Mouse (Mus musculus) embryonic facial prominence, embryonic 12.5 days (tissue): ENCODE data around the gene Haus5. TPM values are rescaled to one million over a fixed set of nuclear protein-coding genes. Genes with fewer than 3 reads are reported as not detected.

Source experiments
- ATAC-seq: fragments of 200-750 bp; cut with Nextera tagmentation; 2 replicates; pipeline ENCODE4 v1.8.0; 2017; ENCODE audit not compliant: insufficient number of reproducible peaks, insufficient read depth, low FRiP score, low TSS enrichment
- H3K27ac ChIP-seq: fragments of 300-500 bp; sonication (generic); 2 replicates; pipeline ENCODE4 v1.5.1; 2016; ENCODE audit warnings: mild to moderate bottlenecking
- H3K27me3 ChIP-seq: fragments of 300-500 bp; sonication (generic); 2 replicates; pipeline ENCODE4 v1.6.1; 2016; ENCODE audit warnings: mild to moderate bottlenecking, moderate library complexity
- H3K36me3 ChIP-seq: fragments of 300-500 bp; sonication (generic); 2 replicates; pipeline ENCODE4 v1.6.1; 2016; ENCODE audit warnings: mild to moderate bottlenecking
- H3K4me1 ChIP-seq: fragments of 300-500 bp; sonication (generic); 2 replicates; pipeline ENCODE4 v1.6.1; 2016
- H3K4me2 ChIP-seq: fragments of 300-500 bp; sonication (generic); replicated peaks from 2 replicates; pipeline ENCODE4 v1.6.1; 2016; ENCODE audit warnings: mild to moderate bottlenecking, moderate library complexity
- H3K4me3 ChIP-seq: fragments of 300-500 bp; sonication (generic); 2 replicates; pipeline ENCODE4 v1.5.1; 2016; ENCODE audit warnings: mild to moderate bottlenecking
- H3K9ac ChIP-seq: fragments of 300-500 bp; sonication (generic); 2 replicates; pipeline ENCODE4 v1.6.1; 2016; ENCODE audit warnings: mild to moderate bottlenecking, moderate library complexity
- H3K9me3 ChIP-seq: fragments of 300-500 bp; sonication (generic); 2 replicates; pipeline ENCODE4 v1.6.1; 2016; ENCODE audit warnings: mild to moderate bottlenecking, moderate library complexity
- whole genome bisulfite sequencing: fragments of 180-500 bp; shearing (Covaris S2); methylation state at CpG from one replicate; pipeline ENCODE4 v1.1.7; 2016; 5-methylcytosine and 5-hydroxymethylcytosine counted together
- polyA plus RNA-seq: library from polyadenylated mRNA; unstranded; fragments of >200 nt; fragmentation: Nextera tagmentation; extraction: Ambion mirVana; gene quantifications from 2 replicates; pipeline ENCODE4 v1.2.1, GENCODE M21; 2016

Haus5 gene
- polyA plus RNA-seq, 1 experiment from 2014 or later = 59.3 TPM

DNA sequence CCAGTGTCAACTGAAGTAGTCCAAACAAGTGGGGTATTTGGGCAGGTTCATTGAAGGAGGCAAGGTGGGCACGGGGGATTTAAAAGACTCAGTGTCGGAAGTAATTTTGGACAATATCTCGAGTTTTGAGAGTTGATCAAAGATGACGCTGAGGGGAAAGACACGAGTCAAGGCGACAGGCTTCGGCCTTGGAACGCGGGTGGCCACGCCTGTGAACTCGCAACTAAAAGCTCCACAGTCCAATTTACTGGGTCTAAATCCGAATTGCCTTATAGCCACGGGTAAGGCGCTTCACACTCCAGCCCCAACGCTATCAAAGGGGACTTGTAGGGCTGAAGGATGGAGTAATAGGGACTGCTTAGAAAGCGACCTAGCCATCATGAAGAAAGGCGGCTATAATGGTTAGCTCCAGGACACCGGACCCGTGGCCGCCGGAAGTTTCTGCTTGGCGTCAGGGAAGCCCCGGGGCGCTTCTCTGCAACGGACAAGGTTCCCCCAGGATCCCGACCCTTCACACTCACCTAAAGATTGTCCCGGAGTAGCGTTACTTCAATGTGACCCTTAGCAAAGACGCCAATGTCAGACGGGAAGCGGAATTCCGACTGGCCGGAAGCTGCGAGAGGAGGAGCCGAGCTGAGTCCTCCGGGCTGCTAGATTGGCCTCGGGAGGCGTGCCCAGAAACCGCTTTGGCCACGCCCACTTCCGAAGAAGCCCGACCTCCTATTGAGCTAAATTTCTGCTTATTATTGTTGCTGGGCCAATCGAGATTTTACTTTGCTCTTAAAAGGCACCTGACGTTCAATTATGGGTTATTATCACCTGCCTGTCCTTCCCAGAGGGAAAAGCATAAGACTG, 39.0 kb downstream of the Haus5 start, which contains the start of gene Cox6b1:
Gene Cox6b1, minus strand, starts transcription at position 622 of the 855 bp plus-strand sequence.
- peaks cover 7% of the 10 kb centered on the region; the same call in 1 of the 2 replicates for H3K4me1 ChIP-seq
- H3K4me3 ChIP-seq = peak within 1 kb of the TSS; percentile 84
- H3K9me3 ChIP-seq = no peaks in the 10 kb centered on the region
- H3K27ac ChIP-seq = peak within 1 kb of the TSS; percentile 46; the same call in 1 of the 2 replicates
- peak within 1 kb of the TSS; percentile 86 for H3K4me2 ChIP-seq
- WGBS = 2% methylated on average over 44 of the region's 44 CpGs
- peaks cover 34% of the 10 kb centered on the region for H3K36me3 ChIP-seq
- peak; percentile 88 for ATAC-seq
- peak within 1 kb of the TSS; percentile 79 for H3K9ac ChIP-seq
- H3K27me3 ChIP-seq = 0 out of 2 replicates have a peak, but pooled peaks cover 4% of the 10 kb centered on the region

DNA sequence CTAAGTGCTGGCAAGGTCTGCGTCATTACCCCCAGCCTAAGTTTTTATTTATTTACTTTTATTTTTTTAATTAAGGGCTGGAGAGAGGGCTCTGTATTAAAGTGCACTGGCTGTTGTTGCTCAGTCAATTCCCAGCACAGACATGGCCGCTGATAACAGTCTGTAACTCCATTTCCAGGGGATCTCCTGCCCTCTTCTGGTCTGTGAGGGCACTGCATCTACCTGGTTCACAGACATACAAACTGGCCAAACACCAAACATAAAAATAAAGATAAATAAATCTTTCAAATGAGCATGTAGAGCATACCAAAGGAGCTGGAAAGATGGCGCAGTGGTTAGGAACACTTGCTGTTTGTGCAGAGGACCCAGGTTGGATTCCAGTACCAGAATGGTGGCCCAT, 45.6 kb downstream of the Haus5 start:
- Histone ChIP-seq H3K36me3 (peaks cover 79% of the 10 kb centered on the region), H3K27ac (no peak overlapping the region), H3K4me2 (no peak overlapping the region), H3K4me3 (no peak overlapping the region), H3K9me3 (0 out of 2 replicates have a peak, but pooled peaks cover 2% of the 10 kb centered on the region), H3K4me1 (no peaks in the 10 kb centered on the region), H3K9ac (no peak overlapping the region), H3K27me3 (no peaks in the 10 kb centered on the region)
- ATAC-seq = no peak
- WGBS = 89% methylated on average over 3 of the region's 3 CpGs

DNA sequence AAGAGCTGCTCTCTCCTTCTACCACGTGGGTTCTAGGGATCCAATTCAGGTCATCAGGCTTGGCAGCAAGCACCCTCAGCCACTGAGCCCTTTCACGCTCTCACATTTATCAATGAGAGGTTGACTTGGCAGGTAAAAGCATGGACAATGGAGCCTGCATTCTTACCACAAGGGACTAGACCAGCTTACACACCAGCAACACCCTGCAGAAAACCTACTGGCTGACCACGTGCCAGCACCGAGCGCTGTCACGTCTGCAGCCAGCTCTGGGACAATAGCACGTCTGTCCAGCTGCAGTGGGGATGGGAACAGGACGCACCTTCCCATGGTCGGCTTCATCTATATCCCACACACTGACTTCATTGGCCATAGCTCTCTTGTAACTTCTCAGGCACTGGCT, 46.1 kb downstream of the Haus5 start:
- Histone ChIP-seq H3K9ac (no peak overlapping the region), H3K4me1 (no peaks in the 10 kb centered on the region), H3K4me3 (no peak overlapping the region), H3K27ac (no peak overlapping the region), H3K4me2 (no peak overlapping the region), H3K9me3 (0 out of 2 replicates have a peak, but pooled peaks cover 2% of the 10 kb centered on the region), H3K36me3 (peaks cover 73% of the 10 kb centered on the region), H3K27me3 (no peaks in the 10 kb centered on the region)
- ATAC-seq = no peak
- 95% methylated on average over 9 of the region's 9 CpGs for WGBS

DNA sequence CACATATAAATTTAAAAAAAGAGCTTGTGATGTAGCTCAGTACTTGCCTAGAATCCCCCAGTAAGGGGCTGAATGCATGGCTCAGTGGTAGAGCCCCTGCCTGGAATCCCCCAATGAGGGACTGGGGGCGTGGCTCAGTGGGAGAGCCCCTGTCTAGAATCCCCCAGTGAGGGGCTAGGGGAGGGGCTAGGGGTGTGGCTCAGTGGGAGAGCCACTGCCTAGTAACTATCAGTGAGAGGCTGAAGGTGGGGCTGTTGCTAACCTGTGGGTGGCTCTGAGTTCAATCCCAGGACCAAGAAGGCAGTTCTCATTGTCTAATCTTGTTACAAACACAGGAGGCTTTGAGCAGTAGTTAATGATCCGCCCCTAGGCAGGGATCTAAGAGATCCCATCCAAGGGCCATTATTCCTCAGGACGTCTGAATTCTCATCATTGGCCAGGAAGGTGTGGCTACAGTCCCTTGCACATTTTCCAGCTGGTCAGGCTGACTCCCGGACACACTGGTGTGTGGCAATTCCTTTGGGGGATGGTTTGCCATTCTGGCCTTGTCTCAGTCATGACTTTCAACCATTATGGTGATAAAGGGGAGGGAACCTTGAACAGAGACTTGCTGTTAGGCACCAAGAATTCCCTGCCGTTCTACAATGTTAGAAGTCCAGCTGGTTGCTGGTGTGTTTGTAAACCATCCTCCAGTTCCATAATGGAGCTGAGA, 49.6 kb downstream of the Haus5 start:
- Histone ChIP-seq H3K9ac (no peak overlapping the region), H3K4me1 (no peaks in the 10 kb centered on the region), H3K4me3 (no peak overlapping the region), H3K9me3 (0 out of 2 replicates have a peak, but pooled peaks cover 2% of the 10 kb centered on the region), H3K27ac (no peak overlapping the region), H3K4me2 (no peak overlapping the region), H3K27me3 (no peaks in the 10 kb centered on the region), H3K36me3 (peaks cover 46% of the 10 kb centered on the region)
- no peak for ATAC-seq
- 56% methylated on average over 5 of the region's 5 CpGs for WGBS

DNA sequence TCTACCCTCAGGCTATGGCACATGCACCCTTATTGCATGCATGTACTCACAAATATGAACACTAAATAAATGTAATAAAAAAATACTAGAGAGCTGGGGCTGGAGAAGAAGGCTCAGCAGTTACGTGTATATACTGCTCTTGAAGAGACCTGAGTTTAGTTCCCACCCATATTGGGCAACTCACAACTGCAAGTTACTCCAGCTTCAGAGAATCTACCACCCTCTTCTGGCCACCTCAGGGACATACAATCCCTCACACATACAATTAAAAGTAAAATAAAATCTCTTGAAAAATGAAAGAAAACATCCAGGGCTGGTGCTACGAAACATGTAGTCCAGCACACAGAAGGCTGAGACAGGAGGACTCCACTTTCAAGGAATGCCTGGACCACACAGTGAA, 50.3 kb downstream of the Haus5 start:
- ATAC-seq = no peak

DNA sequence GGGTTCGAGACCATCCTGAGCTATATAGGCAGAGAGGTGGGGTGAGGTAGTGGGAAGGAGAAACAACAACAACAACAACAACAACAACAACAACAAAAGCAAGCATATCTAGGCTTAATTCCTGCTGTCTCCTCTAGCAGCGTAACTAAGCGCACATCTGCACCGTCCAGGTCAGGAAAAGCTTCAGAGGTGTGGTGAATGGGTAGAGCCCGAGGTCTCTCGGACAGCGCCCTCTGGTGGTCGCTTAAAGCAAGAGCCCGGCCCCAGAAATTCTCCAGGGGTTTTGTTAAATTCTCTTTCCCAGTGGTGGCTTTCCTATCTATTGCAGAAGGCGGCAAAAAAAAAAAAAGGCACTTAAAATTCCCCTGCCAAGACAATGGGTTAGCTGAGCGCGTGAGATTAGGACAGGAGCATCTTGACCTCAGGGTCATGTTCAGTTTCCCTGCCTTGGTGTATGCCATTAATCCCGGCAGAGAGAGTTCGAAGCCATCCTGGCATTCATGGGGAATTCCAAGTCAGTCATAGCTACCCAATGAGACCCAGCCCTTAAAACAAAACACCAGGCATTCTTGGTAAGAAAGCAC, 51.2 kb downstream of the Haus5 start:
- H3K9ac ChIP-seq = no peak overlapping the region
- peaks cover 33% of the 10 kb centered on the region for H3K36me3 ChIP-seq
- ATAC-seq = 0 out of 2 replicates have a peak, but pooled peaks have one; percentile 17
- H3K4me3 ChIP-seq = no peak overlapping the region
- H3K27me3 ChIP-seq = no peaks in the 10 kb centered on the region
- WGBS = 24% methylated on average over 14 of the region's 14 CpGs
- no peaks in the 10 kb centered on the region for H3K4me1 ChIP-seq
- no peaks in the 10 kb centered on the region for H3K9me3 ChIP-seq
- H3K27ac ChIP-seq = no peak overlapping the region
- H3K4me2 ChIP-seq = no peak overlapping the region

More for the DNA sequence above, 50.3 kb downstream of the Haus5 start:
- Histone ChIP-seq H3K9ac (no peak overlapping the region), H3K27me3 (no peaks in the 10 kb centered on the region), H3K36me3 (peaks cover 41% of the 10 kb centered on the region), H3K4me3 (no peak overlapping the region), H3K27ac (no peak overlapping the region), H3K4me2 (no peak overlapping the region), H3K9me3 (0 out of 2 replicates have a peak, but pooled peaks cover 2% of the 10 kb centered on the region), H3K4me1 (no peaks in the 10 kb centered on the region)
- 76% methylated on average over 2 of the region's 2 CpGs for WGBS

DNA sequence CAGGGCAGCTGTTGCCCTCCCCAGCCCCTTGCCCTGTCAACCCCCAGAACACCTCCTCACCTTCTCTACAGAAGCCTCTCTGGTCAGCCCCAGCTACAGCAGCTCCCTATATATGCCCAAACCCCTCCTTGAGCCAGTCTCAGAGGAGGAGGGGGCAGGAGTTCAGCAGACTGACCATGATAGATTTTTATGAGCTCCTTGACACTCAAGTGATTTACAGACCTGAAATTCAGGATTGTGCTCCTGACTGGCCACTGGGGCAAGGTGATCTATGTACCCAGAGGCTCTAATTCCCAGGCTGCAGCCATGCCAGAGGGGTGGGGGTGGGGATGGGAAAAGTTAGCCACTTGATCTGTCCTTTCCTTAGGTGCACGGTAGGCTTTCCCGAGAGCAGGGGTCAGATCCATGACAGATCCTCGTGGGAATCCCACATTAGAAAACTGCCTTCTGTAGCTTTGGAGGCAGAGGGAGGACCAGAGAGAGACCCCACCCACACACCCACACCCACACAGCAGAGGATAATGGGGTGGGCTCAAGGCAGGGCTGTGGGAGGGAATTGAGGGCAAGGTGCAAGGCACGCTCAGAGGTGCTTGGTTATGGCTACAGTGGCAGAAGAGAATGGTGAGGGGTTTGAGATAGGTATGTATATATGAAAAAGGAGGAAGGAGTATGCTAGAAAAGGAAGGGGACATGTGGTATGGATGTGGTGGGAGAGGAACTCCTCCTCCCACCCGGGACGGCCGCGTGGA, 52.0 kb downstream of the Haus5 start, which contains the start of gene Upk1a:
Gene Upk1a, minus strand, starts transcription at position 194 of the 749 bp plus-strand sequence.
- Histone ChIP-seq H3K4me2 (no peak within 1 kb of the TSS), H3K36me3 (peaks cover 25% of the 10 kb centered on the region), H3K4me3 (no peak within 1 kb of the TSS), H3K9me3 (no peaks in the 10 kb centered on the region), H3K4me1 (no peaks in the 10 kb centered on the region), H3K9ac (no peak within 1 kb of the TSS), H3K27ac (no peak within 1 kb of the TSS), H3K27me3 (no peaks in the 10 kb centered on the region)
- WGBS = 70% methylated on average over 8 of the region's 8 CpGs
- 0 out of 2 replicates have a peak, but pooled peaks have one; percentile 17 for ATAC-seq

DNA sequence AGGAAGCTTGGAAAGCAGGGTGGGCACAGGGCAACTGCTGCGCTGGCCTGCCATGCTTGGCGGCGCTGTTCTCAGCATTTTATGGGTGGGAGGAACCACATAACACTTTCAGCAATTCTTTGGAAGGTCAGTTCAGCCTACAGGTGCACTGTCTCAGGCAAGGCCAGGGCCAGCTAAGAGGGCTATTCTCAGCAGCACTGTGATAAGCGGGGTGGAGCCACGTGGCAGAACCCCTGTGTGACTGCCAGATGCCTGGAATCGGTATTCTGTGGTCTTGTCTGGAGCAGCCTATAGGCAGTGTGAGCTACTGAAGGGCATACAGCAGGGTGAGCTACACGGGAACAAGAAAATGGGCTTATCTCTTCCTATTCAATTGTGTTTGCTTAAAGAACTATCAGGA, 54.8 kb downstream of the Haus5 start:
- no peak overlapping the region for H3K4me2 ChIP-seq
- H3K36me3 ChIP-seq = no peaks in the 10 kb centered on the region
- no peaks in the 10 kb centered on the region for H3K27me3 ChIP-seq
- no peak overlapping the region for H3K27ac ChIP-seq
- H3K4me1 ChIP-seq = no peaks in the 10 kb centered on the region
- no peak for ATAC-seq
- no peak overlapping the region for H3K9ac ChIP-seq
- H3K9me3 ChIP-seq = no peaks in the 10 kb centered on the region
- WGBS = 58% methylated on average over 7 of the region's 7 CpGs
- H3K4me3 ChIP-seq = no peak overlapping the region

DNA sequence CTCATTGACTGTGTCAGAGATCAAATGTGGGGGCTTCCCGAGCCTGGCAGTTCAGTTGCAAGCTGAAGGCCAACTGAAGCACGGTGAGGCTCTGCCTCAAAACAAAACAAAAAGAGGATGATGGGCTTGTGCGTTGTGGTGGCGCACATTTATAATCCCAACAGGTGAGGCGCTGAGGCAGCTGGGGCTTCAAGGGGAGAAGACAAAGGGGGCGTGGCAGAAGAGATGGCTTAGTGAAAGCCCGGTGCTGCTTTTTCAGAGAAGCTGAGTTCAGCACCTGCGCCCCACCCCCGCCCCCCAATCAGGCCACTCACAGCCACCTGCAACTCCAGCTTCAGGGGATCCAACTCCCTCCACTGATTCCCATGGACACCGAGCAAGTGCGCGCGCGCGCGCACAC, 56.3 kb downstream of the Haus5 start:
- Histone ChIP-seq H3K27ac (no peak overlapping the region), H3K36me3 (no peaks in the 10 kb centered on the region), H3K9ac (no peak overlapping the region), H3K9me3 (no peaks in the 10 kb centered on the region), H3K4me2 (no peak overlapping the region), H3K4me1 (no peaks in the 10 kb centered on the region), H3K27me3 (no peaks in the 10 kb centered on the region), H3K4me3 (no peak overlapping the region)
- ATAC-seq = no peak
- 50% methylated on average over 14 of the region's 16 CpGs for WGBS

DNA sequence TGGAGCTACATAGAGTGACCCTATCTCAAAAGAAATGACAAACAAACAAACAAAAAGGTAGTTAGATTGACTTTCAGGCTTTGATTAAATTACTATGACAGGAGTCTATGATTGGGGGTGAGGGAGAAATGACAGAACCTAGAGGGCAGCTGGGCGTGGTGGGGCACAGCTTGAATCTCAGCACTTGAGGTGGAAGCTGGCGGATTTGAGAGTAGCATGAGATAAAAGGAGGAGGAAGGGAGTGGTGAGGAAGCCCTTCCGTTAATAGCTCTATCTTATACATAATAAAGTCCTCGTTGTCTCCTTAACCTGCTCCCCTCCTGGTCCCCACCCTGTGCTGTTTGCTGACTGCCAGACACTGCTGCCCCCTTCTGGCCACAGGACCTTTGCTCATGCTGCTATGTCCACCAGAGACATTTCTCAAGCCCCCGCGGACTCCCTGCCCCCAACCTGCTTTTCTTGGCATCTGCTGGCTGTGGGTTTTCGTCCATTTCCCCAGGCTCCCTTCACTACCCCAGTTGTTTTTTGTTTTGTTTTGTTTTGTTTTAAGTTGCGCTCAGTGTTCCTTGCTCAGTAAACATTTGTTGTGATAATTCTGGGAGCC, 57.0 kb downstream of the Haus5 start:
- no peak overlapping the region for H3K27ac ChIP-seq
- H3K9me3 ChIP-seq = no peaks in the 10 kb centered on the region
- ATAC-seq = 0 out of 2 replicates have a peak, but pooled peaks have one; percentile 41
- no peaks in the 10 kb centered on the region for H3K27me3 ChIP-seq
- H3K4me1 ChIP-seq = no peaks in the 10 kb centered on the region
- H3K9ac ChIP-seq = no peak overlapping the region
- no peak overlapping the region for H3K4me3 ChIP-seq
- H3K4me2 ChIP-seq = no peak overlapping the region
- WGBS = 33% methylated on average over 8 of the region's 8 CpGs
- H3K36me3 ChIP-seq = no peaks in the 10 kb centered on the region
